Comparison of ENCODE assay signal across 8 mouse cellular contexts in the genomic region with DNA sequence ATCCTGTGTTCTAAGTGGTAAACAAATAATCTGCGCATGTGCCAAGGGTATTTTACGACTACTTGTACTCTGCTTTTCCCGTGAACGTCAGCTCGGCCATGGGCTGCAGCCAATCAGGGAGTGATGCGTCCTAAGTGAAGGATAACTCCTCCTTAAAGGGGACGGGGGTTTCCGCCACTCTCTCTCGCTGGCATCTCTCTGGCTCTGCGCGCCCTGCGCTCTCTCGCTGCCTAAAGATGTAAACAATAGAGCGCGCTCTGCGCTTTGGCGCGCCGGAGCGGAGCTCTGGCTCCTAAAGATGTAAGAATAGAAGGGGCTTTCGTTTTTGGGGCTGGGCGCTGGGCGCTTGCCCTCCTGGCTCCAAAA.
DNase-seq lines count a peak whose midpoint lies in the region; ATAC-seq and TF ChIP-seq lines count a peak whose summit lies in the region.
"Not testable (repeated sequence)": the region's sequence is repeated elsewhere in the genome, so short reads cannot be mapped to it uniquely, and the experiment has no call there.

No protein-coding gene starts in this region.

- H3K4me1 ChIP-seq in E14TG2a.4 (replicated peaks; ENCODE audit: low read depth, low read length), result peaks cover 18% of the 10 kb centered on the region
- H3K4me1 ChIP-seq in liver, adult 2 months (ENCODE audit: control insufficient read depth, insufficient read depth, low read length); midbrain, embryonic 15.5 days; stomach, embryonic 14.5 days (ENCODE audit: control insufficient read depth, insufficient read depth, low read length): not testable (repeated sequence)

- not testable (repeated sequence) for TF ChIP-seq CTCF in E14TG2a.4 (conservative IDR thresholded peaks at IDR 0.05; ENCODE audit: low read length); liver, adult 2 months (IDR thresholded peaks at IDR 0.05; ENCODE audit: low read depth, low read length)

- DNase-seq in cerebellum, adult 9-10 months, result peak; percentile 68
- peak; percentile 10 to 67 for DNase-seq in frontal cortex, postnatal 14 days (ENCODE audit: low spot score in 2 of 2)
- DNase-seq in heart, postnatal 4 days, result peak; percentile 21
- peak; percentile 14 to 42 for DNase-seq in kidney, postnatal 25 days
- not testable (repeated sequence) for DNase-seq in liver, adult 2 months (ENCODE audit: extremely low read depth, low read depth, low spot score)

- H3K4me3 ChIP-seq in E14TG2a.4 (replicated peaks; ENCODE audit: low read length), result peak overlapping the region; percentile 80
- H3K4me3 ChIP-seq in liver, adult 2 months (ENCODE audit: insufficient read depth, low read depth, low read length), result peak overlapping the region; percentile 46
- H3K4me3 ChIP-seq in midbrain, embryonic 15.5 days, result peak overlapping the region; percentile 47
- H3K4me3 ChIP-seq in stomach, embryonic 14.5 days (ENCODE audit: low read depth, low read length), result peak overlapping the region; percentile 32; the same call in 1 of the 2 replicates

- not testable (repeated sequence) for TF ChIP-seq POLR2A in liver, adult 2 months (IDR thresholded peaks at IDR 0.05; ENCODE audit: extremely low read depth, insufficient read depth, low read length)

- peak overlapping the region; percentile 44; the same call in 1 of the 2 replicates for H3K27ac ChIP-seq in liver, adult 2 months (replicated peaks; ENCODE audit: insufficient read depth, low read depth, low read length)
- H3K27ac ChIP-seq in midbrain, embryonic 15.5 days, result peak overlapping the region; percentile 84
- H3K27ac ChIP-seq in stomach, embryonic 14.5 days (ENCODE audit: low read length), result peak overlapping the region; percentile 48; the same call in 1 of the 2 replicates

- not testable (repeated sequence) for H3K79me2 ChIP-seq in liver, adult 2 months (ENCODE audit: control insufficient read depth, insufficient read depth, low read length)

- peak overlapping the region; percentile 56 for H3K4me2 ChIP-seq in midbrain, embryonic 15.5 days
- peak overlapping the region; percentile 62 for H3K4me2 ChIP-seq in stomach, embryonic 14.5 days (replicated peaks; ENCODE audit: low read depth, low read length)

- not testable (repeated sequence) for H3K36me3 ChIP-seq in E14TG2a.4 (ENCODE audit: insufficient read depth, low read length); liver, adult 2 months (ENCODE audit: control insufficient read depth, insufficient read depth, low read length); midbrain, embryonic 15.5 days (replicated peaks); stomach, embryonic 14.5 days (ENCODE audit: control insufficient read depth, insufficient read depth, low read length)

- not testable (repeated sequence) for H3K27me3 ChIP-seq in E14TG2a.4 (ENCODE audit: insufficient read depth, low read length); liver, adult 2 months (ENCODE audit: control insufficient read depth, insufficient read depth, low read length); midbrain, embryonic 15.5 days (replicated peaks); stomach, embryonic 14.5 days (ENCODE audit: control insufficient read depth, insufficient read depth, low read length)

- 25% methylated on average over 23 of the region's 23 CpGs for WGBS in liver, adult 2 months
- WGBS in midbrain, embryonic 15.5 days, result 34% methylated on average over 23 of the region's 23 CpGs
- 14% methylated on average over 20 of the region's 23 CpGs for WGBS in stomach, embryonic 14.5 days

- peak; percentile 93 for ATAC-seq in midbrain, embryonic 15.5 days (replicated peaks)
- peak; percentile 20; the same call in 1 of the 2 replicates for ATAC-seq in stomach, embryonic 14.5 days (ENCODE audit: insufficient number of reproducible peaks, insufficient read depth, low FRiP score, low read depth)

- H3K9me3 ChIP-seq in E14TG2a.4 (ENCODE audit: low read length), result peaks cover 17% of the 10 kb centered on the region
- H3K9me3 ChIP-seq in midbrain, embryonic 15.5 days; stomach, embryonic 14.5 days (ENCODE audit: control insufficient read depth, low read depth, low read length): not testable (repeated sequence)

- H3K9ac ChIP-seq in liver, adult 2 months (ENCODE audit: low read depth, low read length), result not testable (repeated sequence)
- peak overlapping the region; percentile 63 for H3K9ac ChIP-seq in midbrain, embryonic 15.5 days
- 0 out of 2 replicates have a peak overlapping the region, but pooled peaks have one; percentile 25 for H3K9ac ChIP-seq in stomach, embryonic 14.5 days (replicated peaks; ENCODE audit: low read depth, low read length)
